Mouse (Mus musculus): ENCODE results near the gene Pglyrp1. TPM values are rescaled to one million over a fixed set of nuclear protein-coding genes. Genes with fewer than 3 reads are reported as not detected.
A peak's percentile ranks its signal among the peaks of the same experiment; 100 is the strongest.

Gene Pglyrp1
- polyA plus RNA-seq, 1 experiment from 2014 or later, result 110 TPM

DNA sequence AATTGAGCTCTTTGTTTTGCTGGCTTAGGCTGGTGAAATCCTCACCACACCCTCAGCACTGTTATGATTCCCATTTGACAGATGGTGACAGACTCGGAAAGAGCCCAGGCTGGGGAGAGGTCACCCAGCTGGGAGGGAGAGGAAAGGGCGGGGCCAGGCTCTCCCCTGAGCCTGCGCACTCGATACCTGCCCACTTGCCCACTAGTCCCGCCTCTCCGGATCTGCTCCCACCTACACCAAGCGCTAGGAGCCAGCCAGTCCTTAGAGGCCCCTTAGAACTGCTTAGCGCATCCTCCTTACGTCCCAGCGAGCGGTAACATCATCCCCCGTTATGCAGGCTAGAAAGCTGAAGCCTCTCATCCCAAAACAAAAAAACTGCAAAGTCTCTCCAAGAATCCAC, 49.9 kb downstream of the Pglyrp1 start:
- Histone ChIP-seq H3K4me2 (replicated peaks; ENCODE audit: low read depth) (no peak overlapping the region), H3K27ac (replicated peaks) (no peak overlapping the region), H3K9ac (ENCODE audit: low read length) (no peak overlapping the region), H3K4me3 (ENCODE audit: low read depth, low read length) (no peak overlapping the region), H3K9me3 (ENCODE audit: control insufficient read depth, low read length) (no peaks in the 10 kb centered on the region), H3K4me1 (replicated peaks; ENCODE audit: control insufficient read depth, insufficient read depth) (0 out of 2 replicates have a peak, but pooled peaks cover 2% of the 10 kb centered on the region), H3K27me3 (ENCODE audit: control insufficient read depth, insufficient read depth, low read length) (0 out of 2 replicates have a peak, but pooled peaks cover 2% of the 10 kb centered on the region), H3K36me3 (ENCODE audit: control insufficient read depth, insufficient read depth, low read length) (no peaks in the 10 kb centered on the region)
- DNase-seq (ENCODE audit: low spot score) (peak; percentile 43), ATAC-seq (ENCODE audit: low FRiP score, low TSS enrichment) (peak; percentile 11; the same call in 1 of the 2 replicates)
- 2% methylated on average over 12 of the region's 12 CpGs for WGBS
- TF ChIP-seq EP300 (optimal IDR thresholded peaks at IDR 0.05), result no peak
- no peak for TF ChIP-seq CTCF (IDR thresholded peaks at IDR 0.05; ENCODE audit: low read depth)

DNA sequence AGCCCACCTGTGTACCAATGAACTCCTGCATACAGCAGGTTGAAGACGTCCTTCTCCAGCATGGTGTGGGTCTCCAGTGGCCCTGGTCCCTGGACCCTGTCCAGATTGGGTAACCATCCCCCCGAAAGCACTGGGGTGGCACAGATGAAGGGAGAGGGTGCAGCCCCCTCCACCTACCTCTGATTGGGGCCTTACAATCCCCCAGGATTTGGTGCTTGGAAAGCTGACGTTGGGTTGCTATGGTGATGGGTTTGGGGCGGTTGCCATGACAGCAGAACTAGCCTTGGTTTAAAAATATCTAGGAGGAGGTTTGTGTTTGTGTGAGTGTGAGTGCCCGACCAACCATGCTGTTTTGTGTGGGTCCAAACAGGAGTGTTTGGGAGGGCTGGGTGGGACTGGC, 51.7 kb downstream of the Pglyrp1 start:
- no peak overlapping the region for H3K4me2 ChIP-seq (replicated peaks; ENCODE audit: low read depth)
- H3K27ac ChIP-seq (replicated peaks), result no peak overlapping the region
- no peak overlapping the region for H3K9ac ChIP-seq (ENCODE audit: low read length)
- H3K4me3 ChIP-seq (ENCODE audit: low read depth, low read length), result no peak overlapping the region
- ATAC-seq (ENCODE audit: low FRiP score, low TSS enrichment), result no peak
- no peak for TF ChIP-seq EP300 (optimal IDR thresholded peaks at IDR 0.05)
- TF ChIP-seq CTCF (IDR thresholded peaks at IDR 0.05; ENCODE audit: low read depth), result no peak
- no peak for DNase-seq (ENCODE audit: low spot score)
- H3K36me3 ChIP-seq (ENCODE audit: control insufficient read depth, insufficient read depth, low read length), result no peaks in the 10 kb centered on the region
- 0 out of 2 replicates have a peak, but pooled peaks cover 2% of the 10 kb centered on the region for H3K4me1 ChIP-seq (replicated peaks; ENCODE audit: control insufficient read depth, insufficient read depth)
- WGBS, result 52% methylated on average over 5 of the region's 5 CpGs
- 0 out of 2 replicates have a peak, but pooled peaks cover 2% of the 10 kb centered on the region for H3K27me3 ChIP-seq (ENCODE audit: control insufficient read depth, insufficient read depth, low read length)
- no peaks in the 10 kb centered on the region for H3K9me3 ChIP-seq (ENCODE audit: control insufficient read depth, low read length)

DNA sequence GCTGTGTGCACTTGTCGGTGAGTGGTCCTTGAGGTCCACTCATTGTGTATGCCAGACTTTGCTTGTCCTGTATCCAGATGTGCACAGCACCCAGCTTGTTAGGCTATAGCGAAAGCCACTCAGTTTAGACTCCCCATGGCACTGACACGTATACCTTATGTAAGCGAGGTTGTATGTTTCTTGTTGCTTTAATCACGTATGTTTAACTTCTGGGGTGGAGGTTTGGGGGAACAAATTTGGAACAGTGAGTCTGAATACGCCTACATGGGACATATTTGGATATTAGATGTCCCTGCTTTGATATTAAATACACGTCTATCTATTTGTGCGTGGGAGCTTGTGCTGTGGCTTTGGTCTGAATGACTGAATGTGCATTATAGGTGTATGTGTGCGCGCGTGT, 52.1 kb downstream of the Pglyrp1 start:
- Histone ChIP-seq H3K36me3 (ENCODE audit: control insufficient read depth, insufficient read depth, low read length) (no peaks in the 10 kb centered on the region), H3K9me3 (ENCODE audit: control insufficient read depth, low read length) (no peaks in the 10 kb centered on the region), H3K27me3 (ENCODE audit: control insufficient read depth, insufficient read depth, low read length) (0 out of 2 replicates have a peak, but pooled peaks cover 2% of the 10 kb centered on the region), H3K27ac (replicated peaks) (no peak overlapping the region), H3K4me2 (replicated peaks; ENCODE audit: low read depth) (no peak overlapping the region), H3K4me1 (replicated peaks; ENCODE audit: control insufficient read depth, insufficient read depth) (0 out of 2 replicates have a peak, but pooled peaks cover 2% of the 10 kb centered on the region), H3K9ac (ENCODE audit: low read length) (no peak overlapping the region), H3K4me3 (ENCODE audit: low read depth, low read length) (no peak overlapping the region)
- ATAC-seq (ENCODE audit: low FRiP score, low TSS enrichment) (no peak), DNase-seq (ENCODE audit: low spot score) (no peak)
- 71% methylated on average over 11 of the region's 11 CpGs for WGBS
- TF ChIP-seq EP300 (optimal IDR thresholded peaks at IDR 0.05) (no peak), CTCF (IDR thresholded peaks at IDR 0.05; ENCODE audit: low read depth) (no peak)

DNA sequence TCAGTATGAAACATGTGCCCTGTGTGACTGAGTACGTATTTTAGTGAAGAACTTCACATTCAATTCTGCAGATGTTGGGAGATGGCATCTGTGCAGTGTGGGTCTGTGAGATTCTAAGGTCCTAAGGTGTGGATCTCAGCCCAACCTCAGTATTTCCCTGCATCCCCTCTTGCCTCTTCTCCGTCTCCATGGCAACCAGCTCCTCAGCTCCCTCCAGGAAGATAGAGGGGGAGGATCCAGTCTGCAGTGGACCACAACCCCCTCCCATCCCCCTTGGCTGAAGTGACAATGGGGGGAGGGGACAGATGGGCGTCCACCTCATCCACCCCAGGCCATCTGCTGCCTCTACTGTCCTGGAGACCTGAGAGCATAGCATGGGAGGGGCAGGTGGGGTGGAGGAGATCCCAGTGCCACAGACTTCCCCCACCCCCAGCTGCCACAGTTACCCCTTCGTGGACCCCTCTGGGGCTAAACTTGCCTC, 52.6 kb downstream of the Pglyrp1 start:
- H3K27ac ChIP-seq (replicated peaks), result no peak overlapping the region
- H3K9me3 ChIP-seq (ENCODE audit: control insufficient read depth, low read length), result no peaks in the 10 kb centered on the region
- H3K4me3 ChIP-seq (ENCODE audit: low read depth, low read length), result no peak overlapping the region
- H3K4me1 ChIP-seq (replicated peaks; ENCODE audit: control insufficient read depth, insufficient read depth), result 0 out of 2 replicates have a peak, but pooled peaks cover 2% of the 10 kb centered on the region
- no peaks in the 10 kb centered on the region for H3K36me3 ChIP-seq (ENCODE audit: control insufficient read depth, insufficient read depth, low read length)
- TF ChIP-seq CTCF (IDR thresholded peaks at IDR 0.05; ENCODE audit: low read depth) (no peak), EP300 (optimal IDR thresholded peaks at IDR 0.05) (no peak)
- 0 out of 2 replicates have a peak, but pooled peaks cover 2% of the 10 kb centered on the region for H3K27me3 ChIP-seq (ENCODE audit: control insufficient read depth, insufficient read depth, low read length)
- no peak overlapping the region for H3K4me2 ChIP-seq (replicated peaks; ENCODE audit: low read depth)
- H3K9ac ChIP-seq (ENCODE audit: low read length), result no peak overlapping the region
- ATAC-seq (ENCODE audit: low FRiP score, low TSS enrichment), result no peak
- 35% methylated on average over 4 of the region's 4 CpGs for WGBS
- no peak for DNase-seq (ENCODE audit: low spot score)

DNA sequence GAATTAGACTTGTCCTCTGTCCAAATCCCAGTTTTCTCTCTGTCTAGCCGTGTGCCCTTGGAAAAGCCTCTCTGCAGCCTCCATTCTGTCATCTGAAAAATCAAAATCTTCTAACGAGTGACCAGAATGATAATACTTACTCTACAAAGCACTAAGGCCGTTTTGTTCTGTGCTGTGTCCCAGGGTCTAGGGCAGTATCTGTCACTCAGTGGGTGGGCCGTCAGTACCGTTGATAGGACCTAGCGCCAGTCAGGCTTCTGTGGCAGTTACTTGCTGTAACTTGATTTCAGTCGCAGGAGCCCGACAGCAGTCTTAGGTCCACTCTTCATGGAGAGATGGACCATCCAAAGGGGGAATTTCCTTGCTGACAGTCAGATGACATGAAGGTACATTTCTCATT, 53.2 kb downstream of the Pglyrp1 start:
- Histone ChIP-seq H3K9ac (ENCODE audit: low read length) (no peak overlapping the region), H3K27me3 (ENCODE audit: control insufficient read depth, insufficient read depth, low read length) (0 out of 2 replicates have a peak, but pooled peaks cover 2% of the 10 kb centered on the region), H3K4me3 (ENCODE audit: low read depth, low read length) (no peak overlapping the region), H3K9me3 (ENCODE audit: control insufficient read depth, low read length) (no peaks in the 10 kb centered on the region), H3K4me2 (replicated peaks; ENCODE audit: low read depth) (no peak overlapping the region), H3K27ac (replicated peaks) (no peak overlapping the region), H3K4me1 (replicated peaks; ENCODE audit: control insufficient read depth, insufficient read depth) (0 out of 2 replicates have a peak, but pooled peaks cover 2% of the 10 kb centered on the region), H3K36me3 (ENCODE audit: control insufficient read depth, insufficient read depth, low read length) (no peaks in the 10 kb centered on the region)
- no peak for TF ChIP-seq EP300 (optimal IDR thresholded peaks at IDR 0.05)
- no peak for TF ChIP-seq CTCF (IDR thresholded peaks at IDR 0.05; ENCODE audit: low read depth)
- WGBS, result 17% methylated on average over 8 of the region's 8 CpGs
- ATAC-seq (ENCODE audit: low FRiP score, low TSS enrichment) (no peak), DNase-seq (ENCODE audit: low spot score) (no peak)

DNA sequence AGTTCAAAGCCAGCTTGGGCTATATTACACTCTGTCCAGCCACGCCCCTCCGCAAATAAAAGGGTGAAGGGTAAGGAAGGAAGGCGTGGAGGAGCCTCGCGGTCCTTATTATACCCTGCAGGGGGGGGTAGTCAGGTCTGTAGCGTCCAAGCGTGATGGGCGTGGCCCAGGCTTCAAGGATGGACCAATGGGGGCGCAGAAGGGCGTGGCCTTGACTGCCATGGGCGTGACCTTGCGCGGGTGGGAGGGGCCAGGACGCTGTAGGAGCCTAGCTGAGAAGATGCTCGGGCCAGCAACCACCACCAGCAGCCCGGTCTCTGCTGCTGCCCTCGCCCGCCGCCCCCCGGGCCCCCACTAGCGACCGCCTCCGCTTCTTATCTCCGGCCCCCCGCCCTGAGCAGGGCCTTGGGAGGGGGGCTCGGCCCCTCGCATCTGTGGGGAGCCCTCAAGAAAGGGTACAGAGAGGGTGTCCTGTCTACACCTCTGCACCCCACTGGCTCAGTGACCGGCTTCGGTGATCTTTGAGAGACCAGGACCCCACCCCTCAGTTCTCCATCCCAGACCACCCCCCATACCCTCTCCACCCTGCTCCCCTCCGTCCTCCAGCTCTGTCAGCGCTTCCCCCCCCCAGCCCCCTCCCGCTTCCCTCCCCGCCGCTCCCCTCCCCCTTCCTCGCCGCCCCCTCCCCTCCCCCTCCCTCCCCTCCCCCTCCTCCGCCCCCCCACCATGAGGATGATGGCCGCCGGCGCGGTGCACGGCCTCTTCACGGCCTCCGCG, 54.2 kb downstream of the Pglyrp1 start, which contains the start of gene Nova2:
TSS of gene Nova2 (plus strand) at position 727 of the 777 bp plus-strand sequence.
- H3K9ac ChIP-seq (ENCODE audit: low read length), result peak within 1 kb of the TSS; percentile 53
- 2% methylated on average over 21 of the region's 45 CpGs for WGBS
- H3K9me3 ChIP-seq (ENCODE audit: control insufficient read depth, low read length), result no peaks in the 10 kb centered on the region
- peak within 1 kb of the TSS; percentile 45 for H3K4me3 ChIP-seq (ENCODE audit: low read depth, low read length)
- H3K27ac ChIP-seq (replicated peaks), result peak within 1 kb of the TSS; percentile 35; the same call in 1 of the 2 replicates
- ATAC-seq (ENCODE audit: low FRiP score, low TSS enrichment) (peak; percentile 88), DNase-seq (ENCODE audit: low spot score) (peak; percentile 88)
- H3K36me3 ChIP-seq (ENCODE audit: control insufficient read depth, insufficient read depth, low read length), result no peaks in the 10 kb centered on the region
- H3K27me3 ChIP-seq (ENCODE audit: control insufficient read depth, insufficient read depth, low read length), result 0 out of 2 replicates have a peak, but pooled peaks cover 2% of the 10 kb centered on the region
- TF ChIP-seq CTCF (IDR thresholded peaks at IDR 0.05; ENCODE audit: low read depth), result peak; percentile 43
- TF ChIP-seq EP300 (optimal IDR thresholded peaks at IDR 0.05), result no peak
- 0 out of 2 replicates have a peak, but pooled peaks cover 2% of the 10 kb centered on the region for H3K4me1 ChIP-seq (replicated peaks; ENCODE audit: control insufficient read depth, insufficient read depth)
- H3K4me2 ChIP-seq (replicated peaks; ENCODE audit: low read depth), result peak within 1 kb of the TSS; percentile 68
